Mouse (Mus musculus): ENCODE measurements around the gene Krtap6-1.
"Not testable (repeated sequence)": the region's sequence is repeated elsewhere in the genome, so short reads cannot be mapped to it uniquely, and the experiment has no call there.

Krtap6-1 gene

DNA sequence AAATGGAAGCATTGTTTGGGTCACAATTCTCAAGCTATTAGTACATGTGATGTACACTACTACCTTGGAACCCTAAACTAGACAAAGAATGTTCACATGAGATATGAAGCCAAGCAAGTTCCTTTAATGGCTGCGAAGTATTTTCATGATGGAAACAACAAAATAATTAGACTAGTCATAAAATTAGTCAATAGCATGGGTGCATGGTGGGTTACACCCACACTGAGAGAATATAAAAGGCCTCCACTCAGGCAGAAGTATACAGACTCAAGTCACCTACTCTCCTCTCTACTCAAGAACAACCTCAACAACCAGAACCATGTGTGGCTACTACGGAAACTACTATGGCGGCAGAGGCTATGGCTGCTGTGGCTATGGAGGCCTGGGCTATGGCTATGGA lies at the start of gene Krtap6-1:
Krtap6-1 (plus strand) TSS at position 301 of the 400 bp plus-strand sequence.
- not testable (repeated sequence) for DNase-seq

DNA sequence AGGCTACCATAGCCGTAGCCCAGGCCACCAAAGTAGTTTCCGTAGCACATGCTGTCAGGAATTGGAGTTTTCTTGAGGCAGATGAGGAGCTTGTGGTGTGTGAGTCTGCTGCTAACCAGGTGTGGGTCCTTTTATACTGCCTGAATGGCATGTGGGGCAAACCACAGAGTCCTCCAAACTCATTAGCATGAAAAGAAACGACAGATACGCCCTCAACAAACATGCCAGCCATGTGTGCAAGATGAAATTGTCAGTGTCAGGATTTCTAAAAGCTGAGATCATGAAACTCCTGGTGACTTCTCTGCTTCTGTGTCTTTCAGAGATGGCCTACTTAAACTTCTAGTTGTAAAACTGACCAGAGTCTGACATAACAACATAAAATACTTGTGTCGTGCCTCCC lies 20.8 kb upstream of the Krtap6-1 start, which contains the start of gene Krtap22-2:
Krtap22-2 (minus strand) TSS at position 101 of the 400 bp plus-strand sequence.
- no peak for DNase-seq

DNA sequence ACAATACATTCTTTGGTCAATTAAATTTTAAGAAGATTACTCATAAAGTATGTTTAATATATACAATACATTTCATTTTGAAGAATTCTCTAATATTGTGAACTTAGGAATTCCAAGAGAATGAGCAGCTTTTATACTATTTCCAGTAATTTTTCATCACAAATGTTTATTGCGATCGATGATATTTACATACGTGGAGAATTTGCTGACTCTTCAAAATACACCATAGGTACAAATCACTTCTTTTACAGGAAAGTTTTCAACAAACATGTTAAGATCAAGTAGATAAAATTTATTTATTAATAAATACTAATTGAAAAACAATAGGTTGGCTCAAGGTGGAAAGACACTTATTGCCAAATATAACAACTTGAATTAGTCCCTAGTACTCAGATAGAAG lies 17.5 kb upstream of the Krtap6-1 start:
- DNase-seq: no peak

DNA sequence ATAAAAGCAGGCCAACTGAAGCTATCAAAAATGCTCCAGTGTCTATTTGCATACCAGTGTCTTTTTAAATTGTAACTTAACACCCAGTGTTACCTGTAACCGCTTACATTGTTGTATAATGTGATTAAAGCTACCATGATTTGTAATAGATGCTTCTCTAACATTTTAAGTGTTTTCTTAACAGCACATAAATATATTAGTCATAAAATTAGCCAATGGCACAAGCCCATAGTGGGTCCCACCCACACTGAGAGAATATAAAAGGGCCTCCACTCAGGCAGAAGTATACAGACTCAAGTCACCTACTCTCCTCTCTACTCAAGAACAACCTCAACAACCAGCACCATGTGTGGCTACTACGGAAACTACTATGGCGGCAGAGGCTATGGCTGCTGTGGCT lies 16.5 kb upstream of the Krtap6-1 start, which contains the start of gene Gm10229:
Gm10229 (plus strand) TSS at position 301 of the 400 bp plus-strand sequence.
- not testable (repeated sequence) for DNase-seq

DNA sequence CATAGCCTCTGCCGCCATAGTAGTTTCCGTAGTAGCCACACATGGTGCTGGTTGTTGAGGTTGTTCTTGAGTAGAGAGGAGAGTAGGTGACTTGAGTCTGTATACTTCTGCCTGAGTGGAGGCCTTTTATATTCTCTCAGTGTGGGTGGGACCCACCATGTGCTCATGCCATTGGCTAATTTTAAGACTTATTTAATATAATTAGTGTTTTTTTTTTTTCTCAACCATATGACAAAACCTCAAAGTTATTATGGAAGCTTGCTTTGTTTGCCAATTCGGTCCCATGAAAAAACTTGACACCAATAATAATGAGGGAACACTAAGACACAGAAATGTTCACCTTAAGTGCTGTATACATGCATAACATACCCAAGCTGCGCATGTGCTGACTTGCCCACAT lies 9.9 kb downstream of the Krtap6-1 start, which contains the start of gene Gm10228:
Gm10228 (minus strand) TSS at position 101 of the 400 bp plus-strand sequence.
- not testable (repeated sequence) for DNase-seq

DNA sequence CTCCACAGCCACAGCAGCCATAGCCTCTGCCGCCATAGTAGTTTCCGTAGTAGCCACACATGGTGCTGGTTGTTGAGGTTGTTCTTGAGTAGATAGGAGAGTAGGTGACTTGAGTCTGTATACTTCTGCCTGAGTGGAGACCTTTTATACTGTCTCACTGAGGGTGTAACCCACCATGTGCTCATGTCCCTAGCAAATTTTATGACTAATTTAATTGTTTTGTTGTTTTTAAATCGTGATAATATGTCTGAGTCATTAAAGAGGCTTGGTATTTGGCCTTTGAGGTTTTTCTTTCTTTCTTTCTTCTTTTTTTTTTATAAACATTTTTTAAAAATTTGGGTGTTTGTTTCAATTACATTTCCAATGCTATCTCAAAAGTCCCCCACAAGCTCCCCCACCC lies 16.3 kb downstream of the Krtap6-1 start, which contains the start of gene Krtap6-5:
Krtap6-5 (minus strand) TSS at position 101 of the 400 bp plus-strand sequence.
- no peak for DNase-seq

DNA sequence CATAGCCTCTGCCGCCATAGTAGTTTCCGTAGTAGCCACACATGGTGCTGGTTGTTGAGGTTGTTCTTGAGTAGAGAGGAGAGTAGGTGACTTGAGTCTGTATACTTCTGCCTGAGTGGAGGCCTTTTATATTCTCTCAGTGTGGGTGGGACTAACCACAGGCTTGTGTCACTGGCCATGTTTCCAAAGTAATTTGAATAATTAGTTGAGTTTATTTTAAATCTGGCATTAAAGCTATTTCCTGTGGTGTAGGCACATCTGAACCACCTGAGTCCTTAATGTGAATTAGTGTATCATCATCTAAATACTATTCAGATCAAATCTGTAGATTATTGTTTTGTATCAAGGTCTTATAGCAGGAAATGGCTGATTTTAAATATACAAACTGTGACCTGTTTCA lies 32.4 kb downstream of the Krtap6-1 start, which contains the start of gene 1110025L11Rik:
1110025L11Rik (minus strand) TSS at position 101 of the 400 bp plus-strand sequence.
- DNase-seq: not testable (repeated sequence)

DNA sequence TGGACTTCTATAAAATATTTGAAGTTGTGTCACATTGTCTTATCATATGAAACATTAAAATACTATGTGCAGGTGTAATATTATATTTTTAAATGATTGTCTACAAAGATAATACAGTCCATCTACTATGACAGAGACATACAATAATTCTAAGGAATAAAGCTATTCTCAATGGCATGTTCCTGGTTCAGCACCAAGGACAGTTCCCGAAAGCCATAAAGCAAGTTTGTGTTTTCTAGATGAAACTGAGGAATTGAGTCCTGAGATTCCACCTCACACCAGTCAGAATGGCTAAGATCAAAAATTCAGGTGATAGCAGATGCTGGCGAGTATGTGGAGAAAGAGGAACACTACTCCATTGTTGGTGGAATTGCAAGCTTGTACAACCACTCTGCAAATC lies 39.5 kb downstream of the Krtap6-1 start:
- peak; percentile 38 for DNase-seq
